Mouse (Mus musculus) stomach, embryonic 14.5 days (tissue): ENCODE results near the gene Grk1. TPM values are rescaled to one million over a fixed set of nuclear protein-coding genes. Genes with fewer than 3 reads are reported as not detected.

Experiments
- polyA plus RNA-seq: library from polyadenylated mRNA; unstranded; fragments of >200 nt; fragmentation: Nextera tagmentation; extraction: Ambion mirVana; gene quantifications from 2 replicates; pipeline ENCODE4 v1.2.1, GENCODE M21; 2014

The Grk1 gene
- polyA plus RNA-seq, 1 experiment from 2014 or later = not detected

Other genes starting within 250 kb of the Grk1 start
- gene Lamp1, start 245.9 kb upstream of the Grk1 start, polyA plus RNA-seq = 272 and 298 TPM in 2 replicates
- gene Grtp1, start 204.5 kb upstream of the Grk1 start, polyA plus RNA-seq = 25.0 and 27.6 TPM in 2 replicates
- gene Adprhl1, start 150.9 kb upstream of the Grk1 start, polyA plus RNA-seq = not detected in 2 replicates
- 20.6 and 23.6 TPM in 2 replicates for gene Dcun1d2, start 117.0 kb upstream of the Grk1 start, polyA plus RNA-seq
- 45.5 and 46.3 TPM in 2 replicates for gene Tmco3, start 116.9 kb upstream of the Grk1 start, polyA plus RNA-seq
- gene Tfdp1, start 66.3 kb upstream of the Grk1 start, polyA plus RNA-seq = 153 and 185 TPM in 2 replicates
- gene Atp4b, start 8.3 kb upstream of the Grk1 start, polyA plus RNA-seq = 16.0 and 16.7 TPM in 2 replicates
- gene Tmem255b, start 30.1 kb downstream of the Grk1 start, polyA plus RNA-seq = 2.3 and 2.6 TPM in 2 replicates
- gene Gas6, start 89.4 kb downstream of the Grk1 start, polyA plus RNA-seq = 67.7 and 68.7 TPM in 2 replicates
- gene 1700029H14Rik, start 157.4 kb downstream of the Grk1 start, polyA plus RNA-seq = not detected in 2 replicates